Mouse (Mus musculus) inflammation-experienced regulatory T-cells, adult 16 weeks (primary cell): Measurements from ENCODE around the gene Serinc3. TPM values are rescaled to one million over a fixed set of nuclear protein-coding genes. Genes with fewer than 3 reads are reported as not detected.

Source experiments
- polyA plus RNA-seq: library from polyadenylated mRNA; unstranded; fragments of 100-300 nt; shearing (Covaris generic); gene quantifications from one replicate; pipeline ENCODE4 v1.2.1, GENCODE M21; 2017

The Serinc3 gene
- 944 TPM for polyA plus RNA-seq

DNA sequence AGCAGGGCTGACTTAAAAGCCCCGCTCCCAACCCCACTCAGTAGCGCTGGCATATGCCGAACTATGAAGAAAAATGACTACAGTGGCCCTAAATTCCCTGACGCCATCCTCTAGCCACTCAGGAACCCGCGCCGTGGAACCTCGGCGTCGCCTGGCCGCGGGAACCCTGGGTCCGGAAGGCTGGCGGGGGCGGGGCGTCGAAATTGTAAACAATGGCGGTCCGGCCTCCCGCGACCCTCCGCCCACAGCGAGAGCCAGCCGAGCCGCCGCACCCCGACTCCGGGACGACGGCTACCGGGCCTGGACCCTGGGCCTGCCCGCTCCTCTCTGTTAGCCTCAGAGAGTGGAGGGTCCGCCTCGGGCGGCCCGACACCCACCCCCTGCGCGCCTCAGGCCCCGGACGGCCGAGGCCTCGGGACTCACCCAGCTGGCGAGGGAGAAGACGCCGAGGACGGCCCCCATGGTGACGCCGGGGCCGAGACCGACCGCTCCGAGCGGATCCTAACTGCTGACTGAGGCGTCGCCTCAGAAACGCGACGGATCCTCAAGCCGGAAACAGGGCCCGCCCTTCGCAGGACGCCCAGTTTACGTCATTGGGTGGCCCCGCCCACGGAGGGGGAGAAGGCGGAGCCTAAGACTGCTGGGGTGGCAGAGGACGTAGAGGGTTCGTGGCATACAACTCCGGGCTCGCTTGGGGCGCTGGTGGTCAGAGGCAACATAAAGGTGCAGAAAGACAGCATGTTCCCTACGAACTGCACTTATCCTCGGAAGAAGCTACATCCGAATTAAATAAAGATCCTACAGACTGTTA lies at the start of gene Serinc3:
Serinc3 (minus strand) TSS at position 557 of the 811 bp plus-strand sequence.

DNA sequence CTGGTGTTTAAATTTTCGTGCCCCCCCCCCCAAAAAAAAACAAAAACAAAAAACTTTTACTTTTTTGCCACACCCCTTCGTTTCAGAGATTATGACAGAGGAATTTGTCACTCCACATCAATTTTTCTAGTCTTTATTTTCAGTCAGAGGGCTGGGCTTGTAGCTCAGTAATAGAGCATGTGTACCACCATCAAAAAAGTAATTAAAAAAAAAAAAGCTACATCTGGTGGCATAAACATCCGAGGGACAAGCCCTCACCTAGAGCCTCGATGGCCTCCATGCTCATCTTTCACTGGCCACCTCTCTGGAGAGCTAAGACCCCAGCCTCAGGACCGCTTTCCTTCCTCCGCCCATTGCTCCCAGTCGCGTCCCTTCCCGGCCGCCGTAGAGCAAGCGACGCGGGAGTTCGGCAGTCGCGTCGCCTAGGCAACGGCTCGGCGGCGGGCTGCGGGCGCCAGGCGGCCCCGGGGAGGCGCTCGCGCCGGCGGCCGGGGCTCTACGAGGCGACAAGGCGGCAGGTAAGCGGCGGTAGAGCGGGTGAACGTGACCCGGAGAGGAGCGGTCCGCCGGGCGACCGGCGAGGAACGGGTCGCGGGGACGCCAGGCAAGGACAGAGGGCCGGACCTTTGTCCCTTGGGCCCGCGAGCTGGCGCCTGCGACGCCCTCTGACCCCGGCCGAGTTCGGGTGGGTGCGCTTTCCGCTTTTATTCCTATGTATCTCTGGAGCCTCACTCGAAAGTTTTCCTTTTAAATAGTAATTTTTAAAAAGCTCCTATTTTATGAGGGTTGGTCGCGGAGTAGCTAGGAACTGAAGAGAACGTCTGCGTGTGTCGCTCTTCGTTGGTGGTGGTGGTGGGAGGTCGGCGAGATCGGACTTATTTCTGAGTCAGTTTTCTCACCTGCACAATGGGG lies 13.3 kb upstream of the Serinc3 start, which contains the start of gene Pkig:
Pkig (plus strand) TSS at position 412 of the 912 bp plus-strand sequence.

DNA sequence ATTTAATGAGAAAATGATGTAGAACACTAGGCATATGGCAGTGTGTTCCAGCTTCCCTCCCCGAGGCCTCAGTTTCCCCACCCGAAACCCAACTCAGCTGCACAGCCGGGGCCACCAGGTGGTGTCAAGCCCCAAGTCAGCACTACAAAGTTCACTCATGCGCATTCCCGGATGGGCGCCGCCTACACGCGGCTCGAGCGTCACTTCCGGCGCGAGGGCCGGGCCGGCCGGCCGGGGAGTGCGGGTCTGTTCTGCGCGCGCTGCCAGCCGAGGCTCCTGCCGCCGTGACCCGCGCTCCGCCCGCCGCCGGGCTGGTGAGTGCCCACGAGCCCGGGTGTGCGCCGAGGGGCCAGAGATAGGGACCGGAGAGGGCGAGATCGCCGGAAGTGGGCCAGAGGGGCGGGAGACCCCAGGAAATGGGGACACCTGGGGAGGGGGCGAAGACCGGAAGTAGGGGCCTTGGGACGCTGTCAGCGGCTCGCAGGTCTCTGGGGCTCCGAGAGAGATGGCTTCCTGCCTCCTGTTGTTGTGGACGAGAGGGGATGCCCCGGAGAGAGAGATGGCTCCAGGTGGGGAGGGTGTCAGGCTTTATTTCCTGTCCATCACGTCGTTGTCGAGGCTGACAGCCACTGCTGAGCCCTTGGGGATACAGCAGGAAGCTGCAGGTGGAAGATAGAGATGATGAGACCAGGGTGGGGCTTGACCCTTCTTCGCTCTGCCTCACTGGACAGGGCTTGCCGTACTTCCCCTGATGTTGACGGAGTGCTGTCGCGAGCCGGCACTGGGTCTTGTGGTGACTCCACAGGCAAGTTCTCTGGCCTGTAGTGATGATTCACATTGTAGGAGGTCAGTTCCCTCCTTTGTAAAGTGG lies 42.6 kb downstream of the Serinc3 start, which contains the start of gene Ttpal:
Ttpal (plus strand) TSS at position 214 of the 871 bp plus-strand sequence.

Other genes with a start within 250 kb of the Serinc3 start
- gene Jph2, start 247.1 kb downstream of the Serinc3 start, polyA plus RNA-seq = not detected
- 108 TPM for gene Oser1, start 220.4 kb downstream of the Serinc3 start, polyA plus RNA-seq
- not detected for gene Gdap1l1, start 206.7 kb downstream of the Serinc3 start, polyA plus RNA-seq
- gene Fitm2, start 172.5 kb downstream of the Serinc3 start, polyA plus RNA-seq = 5.1 TPM
- gene R3hdml, start 152.8 kb downstream of the Serinc3 start, polyA plus RNA-seq = not detected
- gene Hnf4a, start 138.3 kb downstream of the Serinc3 start, polyA plus RNA-seq = not detected
- gene Ttpal, start 42.8 kb downstream of the Serinc3 start, polyA plus RNA-seq = 82.8 TPM
- 7.7 TPM for gene Pkig, start 13.3 kb upstream of the Serinc3 start, polyA plus RNA-seq
- 14.0 TPM for gene Ada, start 105.1 kb upstream of the Serinc3 start, polyA plus RNA-seq
- gene Ccn5, start 175.7 kb upstream of the Serinc3 start, polyA plus RNA-seq = not detected
- not detected for gene Kcnk15, start 208.5 kb upstream of the Serinc3 start, polyA plus RNA-seq